Mouse (Mus musculus): ENCODE results near the gene Gstm6. TPM values are rescaled to one million over a fixed set of nuclear protein-coding genes. Genes with fewer than 3 reads are reported as not detected.

Gene Gstm6
- polyA plus RNA-seq, 1 experiment from 2014 or later, result 7.4 TPM

GRCm38 (mm10) chr3:107935268-107935667, 8.3 kb downstream of the Gstm6 start:
- Histone ChIP-seq H3K27ac (ENCODE audit: low read depth, low read length) (no peak overlapping the region), H3K4me3 (ENCODE audit: low read depth, low read length) (no peak overlapping the region), H3K9me3 (ENCODE audit: control insufficient read depth, low read length) (no peaks in the 10 kb centered on the region), H3K4me2 (ENCODE audit: low read depth, low read length) (no peak overlapping the region), H3K4me1 (ENCODE audit: control insufficient read depth, insufficient read depth, low read length) (0 out of 2 replicates have a peak, but pooled peaks cover 7% of the 10 kb centered on the region), H3K9ac (replicated peaks; ENCODE audit: low read depth, low read length) (no peak overlapping the region), H3K36me3 (ENCODE audit: control insufficient read depth, insufficient read depth, low read length) (no peaks in the 10 kb centered on the region), H3K27me3 (ENCODE audit: control insufficient read depth, insufficient read depth, low read length) (no peaks in the 10 kb centered on the region)
- 93% methylated on average over 3 of the region's 3 CpGs for WGBS
- no peak for ATAC-seq (ENCODE audit: low read depth)

- no peak overlapping the region for H3K4me2 ChIP-seq (ENCODE audit: low read depth, low read length)
- 63% methylated on average over 6 of the region's 6 CpGs for WGBS
- peaks cover 18% of the 10 kb centered on the region for H3K4me1 ChIP-seq (ENCODE audit: control insufficient read depth, insufficient read depth, low read length)
- no peaks in the 10 kb centered on the region for H3K36me3 ChIP-seq (ENCODE audit: control insufficient read depth, insufficient read depth, low read length)
- no peaks in the 10 kb centered on the region for H3K27me3 ChIP-seq (ENCODE audit: control insufficient read depth, insufficient read depth, low read length)
- no peak overlapping the region for H3K4me3 ChIP-seq (ENCODE audit: low read depth, low read length)
- no peaks in the 10 kb centered on the region for H3K9me3 ChIP-seq (ENCODE audit: control insufficient read depth, low read length)
- no peak overlapping the region for H3K9ac ChIP-seq (replicated peaks; ENCODE audit: low read depth, low read length)
- H3K27ac ChIP-seq (ENCODE audit: low read depth, low read length), result no peak overlapping the region
- ATAC-seq (ENCODE audit: low read depth), result 0 out of 2 replicates have a peak, but pooled peaks have one; percentile 12
These were observed 11.4 kb downstream of the Gstm6 start for GRCm38 (mm10) chr3:107932128-107932527.

GRCm38 (mm10) chr3:107931670-107932069, 11.9 kb downstream of the Gstm6 start, which contains the start of gene Gstm7:
Gstm7 (minus strand) TSS chr3:107931817.
- H3K36me3 ChIP-seq (ENCODE audit: control insufficient read depth, insufficient read depth, low read length), result no peaks in the 10 kb centered on the region
- peak within 1 kb of the TSS; percentile 22; the same call in 1 of the 2 replicates for H3K9ac ChIP-seq (replicated peaks; ENCODE audit: low read depth, low read length)
- no peaks in the 10 kb centered on the region for H3K9me3 ChIP-seq (ENCODE audit: control insufficient read depth, low read length)
- H3K27ac ChIP-seq (ENCODE audit: low read depth, low read length), result peak within 1 kb of the TSS; percentile 85
- ATAC-seq (ENCODE audit: low read depth), result peak; percentile 97
- 3% methylated on average over 10 of the region's 10 CpGs for WGBS
- H3K4me3 ChIP-seq (ENCODE audit: low read depth, low read length), result peak within 1 kb of the TSS; percentile 12; the same call in 1 of the 2 replicates
- H3K4me2 ChIP-seq (ENCODE audit: low read depth, low read length), result peak within 1 kb of the TSS; percentile 44
- peaks cover 18% of the 10 kb centered on the region for H3K4me1 ChIP-seq (ENCODE audit: control insufficient read depth, insufficient read depth, low read length)
- no peaks in the 10 kb centered on the region for H3K27me3 ChIP-seq (ENCODE audit: control insufficient read depth, insufficient read depth, low read length)

- ATAC-seq (ENCODE audit: low read depth), result no peak; the same call in 1 of the 2 replicates
- peak overlapping the region; percentile 22; the same call in 1 of the 2 replicates for H3K9ac ChIP-seq (replicated peaks; ENCODE audit: low read depth, low read length)
- no peaks in the 10 kb centered on the region for H3K27me3 ChIP-seq (ENCODE audit: control insufficient read depth, insufficient read depth, low read length)
These were observed 12.4 kb downstream of the Gstm6 start for GRCm38 (mm10) chr3:107931134-107931533.

GRCm38 (mm10) chr3:107929731-107930130, 13.8 kb downstream of the Gstm6 start:
- peaks cover 18% of the 10 kb centered on the region for H3K4me1 ChIP-seq (ENCODE audit: control insufficient read depth, insufficient read depth, low read length)
- H3K27me3 ChIP-seq (ENCODE audit: control insufficient read depth, insufficient read depth, low read length), result no peaks in the 10 kb centered on the region
- WGBS, result 89% methylated on average over 4 of the region's 4 CpGs
- H3K4me3 ChIP-seq (ENCODE audit: low read depth, low read length), result no peak overlapping the region
- no peak overlapping the region for H3K9ac ChIP-seq (replicated peaks; ENCODE audit: low read depth, low read length)
- H3K9me3 ChIP-seq (ENCODE audit: control insufficient read depth, low read length), result no peaks in the 10 kb centered on the region
- H3K27ac ChIP-seq (ENCODE audit: low read depth, low read length), result no peak overlapping the region
- no peaks in the 10 kb centered on the region for H3K36me3 ChIP-seq (ENCODE audit: control insufficient read depth, insufficient read depth, low read length)
- no peak for ATAC-seq (ENCODE audit: low read depth)
- H3K4me2 ChIP-seq (ENCODE audit: low read depth, low read length), result no peak overlapping the region

More at GRCm38 (mm10) chr3:107931134-107931533, 12.4 kb downstream of the Gstm6 start:
- peak overlapping the region; percentile 12; the same call in 1 of the 2 replicates for H3K4me3 ChIP-seq (ENCODE audit: low read depth, low read length)
- peak overlapping the region; percentile 85 for H3K27ac ChIP-seq (ENCODE audit: low read depth, low read length)
- no peaks in the 10 kb centered on the region for H3K9me3 ChIP-seq (ENCODE audit: control insufficient read depth, low read length)
- H3K4me1 ChIP-seq (ENCODE audit: control insufficient read depth, insufficient read depth, low read length), result peaks cover 18% of the 10 kb centered on the region
- no peaks in the 10 kb centered on the region for H3K36me3 ChIP-seq (ENCODE audit: control insufficient read depth, insufficient read depth, low read length)
- 53% methylated on average over 2 of the region's 2 CpGs for WGBS
- peak overlapping the region; percentile 44 for H3K4me2 ChIP-seq (ENCODE audit: low read depth, low read length)

GRCm38 (mm10) chr3:107929243-107929642, 14.3 kb downstream of the Gstm6 start:
- H3K4me3 ChIP-seq (ENCODE audit: low read depth, low read length), result no peak overlapping the region
- 81% methylated on average over 4 of the region's 4 CpGs for WGBS
- no peak for ATAC-seq (ENCODE audit: low read depth)
- no peak overlapping the region for H3K9ac ChIP-seq (replicated peaks; ENCODE audit: low read depth, low read length)
- H3K27me3 ChIP-seq (ENCODE audit: control insufficient read depth, insufficient read depth, low read length), result no peaks in the 10 kb centered on the region
- H3K27ac ChIP-seq (ENCODE audit: low read depth, low read length), result no peak overlapping the region
- no peaks in the 10 kb centered on the region for H3K9me3 ChIP-seq (ENCODE audit: control insufficient read depth, low read length)
- peaks cover 18% of the 10 kb centered on the region for H3K4me1 ChIP-seq (ENCODE audit: control insufficient read depth, insufficient read depth, low read length)
- no peak overlapping the region for H3K4me2 ChIP-seq (ENCODE audit: low read depth, low read length)
- H3K36me3 ChIP-seq (ENCODE audit: control insufficient read depth, insufficient read depth, low read length), result no peaks in the 10 kb centered on the region

GRCm38 (mm10) chr3:107928691-107929090, 14.9 kb downstream of the Gstm6 start:
- H3K27me3 ChIP-seq (ENCODE audit: control insufficient read depth, insufficient read depth, low read length), result no peaks in the 10 kb centered on the region
- no peak for ATAC-seq (ENCODE audit: low read depth)
- H3K27ac ChIP-seq (ENCODE audit: low read depth, low read length), result no peak overlapping the region
- WGBS, result 83% methylated on average over 11 of the region's 11 CpGs
- peaks cover 18% of the 10 kb centered on the region for H3K4me1 ChIP-seq (ENCODE audit: control insufficient read depth, insufficient read depth, low read length)
- no peak overlapping the region for H3K4me2 ChIP-seq (ENCODE audit: low read depth, low read length)
- no peak overlapping the region for H3K9ac ChIP-seq (replicated peaks; ENCODE audit: low read depth, low read length)
- H3K36me3 ChIP-seq (ENCODE audit: control insufficient read depth, insufficient read depth, low read length), result no peaks in the 10 kb centered on the region
- H3K4me3 ChIP-seq (ENCODE audit: low read depth, low read length), result no peak overlapping the region
- H3K9me3 ChIP-seq (ENCODE audit: control insufficient read depth, low read length), result no peaks in the 10 kb centered on the region

GRCm38 (mm10) chr3:107927841-107928240, 15.7 kb downstream of the Gstm6 start:
- no peaks in the 10 kb centered on the region for H3K36me3 ChIP-seq (ENCODE audit: control insufficient read depth, insufficient read depth, low read length)
- 59% methylated on average over 3 of the region's 3 CpGs for WGBS
- H3K27ac ChIP-seq (ENCODE audit: low read depth, low read length), result 0 out of 2 replicates have a peak overlapping the region, but pooled peaks have one; percentile 16
- H3K9ac ChIP-seq (replicated peaks; ENCODE audit: low read depth, low read length), result no peak overlapping the region
- H3K4me1 ChIP-seq (ENCODE audit: control insufficient read depth, insufficient read depth, low read length), result peaks cover 18% of the 10 kb centered on the region
- H3K4me3 ChIP-seq (ENCODE audit: low read depth, low read length), result no peak overlapping the region
- ATAC-seq (ENCODE audit: low read depth), result no peak
- no peaks in the 10 kb centered on the region for H3K9me3 ChIP-seq (ENCODE audit: control insufficient read depth, low read length)
- H3K4me2 ChIP-seq (ENCODE audit: low read depth, low read length), result no peak overlapping the region
- H3K27me3 ChIP-seq (ENCODE audit: control insufficient read depth, insufficient read depth, low read length), result no peaks in the 10 kb centered on the region

- no peak for ATAC-seq (ENCODE audit: low read depth)
- H3K27me3 ChIP-seq (ENCODE audit: control insufficient read depth, insufficient read depth, low read length), result no peaks in the 10 kb centered on the region
These were observed 18.2 kb downstream of the Gstm6 start for GRCm38 (mm10) chr3:107925335-107925734.

More at GRCm38 (mm10) chr3:107925335-107925734, 18.2 kb downstream of the Gstm6 start:
- Histone ChIP-seq H3K4me1 (ENCODE audit: control insufficient read depth, insufficient read depth, low read length) (peaks cover 14% of the 10 kb centered on the region), H3K4me3 (ENCODE audit: low read depth, low read length) (no peak overlapping the region), H3K9ac (replicated peaks; ENCODE audit: low read depth, low read length) (no peak overlapping the region), H3K27ac (ENCODE audit: low read depth, low read length) (no peak overlapping the region), H3K9me3 (ENCODE audit: control insufficient read depth, low read length) (no peaks in the 10 kb centered on the region), H3K4me2 (ENCODE audit: low read depth, low read length) (no peak overlapping the region), H3K36me3 (ENCODE audit: control insufficient read depth, insufficient read depth, low read length) (no peaks in the 10 kb centered on the region)
- WGBS, result 92% methylated on average over 3 of the region's 3 CpGs

Measured in neural tube, embryonic 14.5 days (tissue).